Mouse (Mus musculus): Measurements from ENCODE around the gene Tas2r114. TPM values are rescaled to one million over a fixed set of nuclear protein-coding genes. Genes with fewer than 3 reads are reported as not detected.

The Tas2r114 gene
- total RNA-seq (2021) = not detected
- long read RNA-seq, experiment 1 = 0 reads
- long read RNA-seq, experiment 2 = 0 reads

GRCm38 (mm10) chr6:131689963-131690362 is at the start of gene Tas2r114:
TSS of gene Tas2r114 (minus strand) at chr6:131690063.
- intact Hi-C loops (cut with DNase I) = no loop called here
- H3K27ac ChIP-seq = no peak within 1 kb of the TSS
- DNase-seq = no peak
- H3K4me3 ChIP-seq = no peak within 1 kb of the TSS
- TF ChIP-seq CTCF (IDR thresholded peaks at IDR 0.05) = no peak

GRCm38 (mm10) chr6:131712803-131713202 is 22.9 kb upstream of the Tas2r114 start:
- Histone ChIP-seq H3K4me3 (no peak overlapping the region), H3K27ac (no peak overlapping the region)
- DNase-seq = no peak
- intact Hi-C loops (cut with DNase I) = no loop called here
- TF ChIP-seq CTCF (IDR thresholded peaks at IDR 0.05) = no peak

GRCm38 (mm10) chr6:131687395-131687794 is 2.5 kb downstream of the Tas2r114 start, which contains the start of gene Tas2r105:
TSS of gene Tas2r105 (minus strand) at chr6:131687495.
- no peak within 1 kb of the TSS for H3K4me3 ChIP-seq
- intact Hi-C loops (cut with DNase I) = no loop called here
- DNase-seq = no peak
- TF ChIP-seq CTCF (IDR thresholded peaks at IDR 0.05) = no peak
- no peak within 1 kb of the TSS for H3K27ac ChIP-seq

GRCm38 (mm10) chr6:131685644-131686043 is 4.2 kb downstream of the Tas2r114 start, which contains the start of gene Tas2r104:
TSS of gene Tas2r104 (minus strand) at chr6:131685744.
- no peak for DNase-seq
- Histone ChIP-seq H3K27ac (no peak within 1 kb of the TSS), H3K4me3 (no peak within 1 kb of the TSS)
- intact Hi-C loops (cut with DNase I) = no loop called here
- no peak for TF ChIP-seq CTCF (IDR thresholded peaks at IDR 0.05)

GRCm38 (mm10) chr6:131678786-131679185 is 11.1 kb downstream of the Tas2r114 start, which contains the start of gene Tas2r106:
TSS of gene Tas2r106 (minus strand) at chr6:131678886.
- DNase-seq = no peak
- TF ChIP-seq CTCF (IDR thresholded peaks at IDR 0.05) = no peak
- Histone ChIP-seq H3K27ac (no peak within 1 kb of the TSS), H3K4me3 (no peak within 1 kb of the TSS)
- intact Hi-C loops (cut with DNase I) = no loop called here

GRCm38 (mm10) chr6:131660049-131660448 is 29.8 kb downstream of the Tas2r114 start, which contains the start of gene Tas2r107:
TSS of gene Tas2r107 (minus strand) at chr6:131660149.
- Histone ChIP-seq H3K4me3 (no peak within 1 kb of the TSS), H3K27ac (no peak within 1 kb of the TSS)
- no peak for DNase-seq
- TF ChIP-seq CTCF (IDR thresholded peaks at IDR 0.05) = no peak
- intact Hi-C loops (cut with DNase I) = no loop called here

Other genes starting within 250 kb of the Tas2r114 start
- gene 5430401F13Rik, start 203.7 kb downstream of the Tas2r114 start, total RNA-seq (2021) = not detected
- not detected for gene Gm6619, start 203.7 kb downstream of the Tas2r114 start, total RNA-seq (2021)
- gene Tas2r130, start 59.2 kb downstream of the Tas2r114 start, total RNA-seq (2021) = not detected
- gene Tas2r107, start 29.9 kb downstream of the Tas2r114 start, total RNA-seq (2021) = not detected
- not detected for gene Tas2r106, start 11.2 kb downstream of the Tas2r114 start, total RNA-seq (2021)
- gene Tas2r104, start 4.3 kb downstream of the Tas2r114 start, total RNA-seq (2021) = not detected
- not detected for gene Tas2r105, start 2.6 kb downstream of the Tas2r114 start, total RNA-seq (2021)